Mouse (Mus musculus) spleen, adult 2 months (tissue): ENCODE measurements around the gene Fbrsl1. TPM values are rescaled to one million over a fixed set of nuclear protein-coding genes. Genes with fewer than 3 reads are reported as not detected.

Experiments
- DNase-seq, 2 experiments: peaks; one replicate each; pipeline versions ENCODE4 v3.0.0 to v3.0.0-alpha.2; 2012 to 2021; ENCODE audit warnings: low spot score in 2 of 2, low read depth in 1 of 2
- H3K27ac ChIP-seq: fragments of 200-500 bp; 2 replicates; pipeline ENCODE4 v1.5.1; 2012; ENCODE audit warnings: low read length, inconsistent platforms; ENCODE audit not compliant: insufficient read depth
- H3K27me3 ChIP-seq: fragments of 200-500 bp; 2 replicates; pipeline ENCODE4 v1.6.1; 2012; ENCODE audit warnings: mild to moderate bottlenecking, moderate library complexity, low read length, inconsistent platforms; ENCODE audit not compliant: control insufficient read depth, insufficient read depth
- H3K36me3 ChIP-seq: fragments of 200-500 bp; 2 replicates; pipeline ENCODE4 v1.6.1; 2012; ENCODE audit warnings: mild to moderate bottlenecking, low read length, inconsistent platforms; ENCODE audit not compliant: control insufficient read depth, insufficient read depth
- H3K4me1 ChIP-seq: fragments of 200-500 bp; 2 replicates; pipeline ENCODE4 v1.6.1; 2011; ENCODE audit warnings: inconsistent platforms; ENCODE audit not compliant: control insufficient read depth, insufficient read depth, insufficient read length
- H3K4me3 ChIP-seq: fragments of 200-500 bp; 2 replicates; pipeline ENCODE4 v1.5.1; 2011; ENCODE audit warnings: mild to moderate bottlenecking, inconsistent platforms; ENCODE audit not compliant: insufficient read depth, insufficient read length; ENCODE audit errors: extremely low read depth
- CTCF ChIP-seq: fragments of 200-500 bp; IDR thresholded peaks from 2 replicates; pipeline ENCODE4 v1.5.1; 2011; ENCODE audit warnings: mild to moderate bottlenecking, inconsistent platforms; ENCODE audit not compliant: insufficient read depth, insufficient read length, insufficient replicate concordance; ENCODE audit errors: extremely low read depth
- POLR2A ChIP-seq: fragments of 200-500 bp; IDR thresholded peaks from 2 replicates; pipeline ENCODE4 v1.6.1; 2011; ENCODE audit warnings: low read depth, low read length, inconsistent platforms
- WGBS: fragments of 180-500 bp; shearing (Covaris S2); methylation state at CpG from one replicate; pipeline ENCODE4 v1.1.7; 2018; 5-methylcytosine and 5-hydroxymethylcytosine counted together
- polyA plus RNA-seq: library from polyadenylated mRNA; depleted of rRNA; stranded (reverse); fragments of >200 nt; gene quantifications from 2 replicates; pipeline ENCODE4 v1.2.3, GENCODE M21; 2012; rRNA removed

Gene Fbrsl1
- polyA plus RNA-seq, 1 experiment, result 73.9 TPM

DNA sequence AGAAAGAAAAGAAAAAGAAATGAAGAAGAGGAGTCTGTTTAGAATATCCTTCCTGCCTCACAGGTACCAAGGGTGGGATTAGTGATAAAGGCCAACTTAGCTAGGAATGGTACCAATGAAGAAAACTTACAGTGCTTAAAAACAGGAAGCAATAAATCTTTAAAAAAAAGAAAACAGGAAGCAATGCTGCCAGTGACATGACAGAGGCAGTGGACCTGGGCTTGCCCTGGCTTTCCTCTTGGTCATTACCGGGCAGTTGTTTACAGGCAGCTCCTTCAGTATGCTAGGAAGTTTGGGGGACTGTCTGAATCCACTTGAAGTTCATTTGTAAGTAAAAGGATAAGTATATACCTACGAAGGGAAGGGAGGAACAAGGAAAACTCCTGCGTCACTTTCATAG lies 117.8 kb downstream of the Fbrsl1 start:
- Histone ChIP-seq H3K27ac (no peak overlapping the region), H3K27me3 (no peaks in the 10 kb centered on the region), H3K4me3 (no peak overlapping the region), H3K4me1 (no peaks in the 10 kb centered on the region), H3K36me3 (peaks cover 2% of the 10 kb centered on the region; the same call in 1 of the 2 replicates)
- no peak for DNase-seq
- WGBS, result 58% methylated on average over 3 of the region's 3 CpGs
- TF ChIP-seq POLR2A, result no peak
- no peak for TF ChIP-seq CTCF

DNA sequence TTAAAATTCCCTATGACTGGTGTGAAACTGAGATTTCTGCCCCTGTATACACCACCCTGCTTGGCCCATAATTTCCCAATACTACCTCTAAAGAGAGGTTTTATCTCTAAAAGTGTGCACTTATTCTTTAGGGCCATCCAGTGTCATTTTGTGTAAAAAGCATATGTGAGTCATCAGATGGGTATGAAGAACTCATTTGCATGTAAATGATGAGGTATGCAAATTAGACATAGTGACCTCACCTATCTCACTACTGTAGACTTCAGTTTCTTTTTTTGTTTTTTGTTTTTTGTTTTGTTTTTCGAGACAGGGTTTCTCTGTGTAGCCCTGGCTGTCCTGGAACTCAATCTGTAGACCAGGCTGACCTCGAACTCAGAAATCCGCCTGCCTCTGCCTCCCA lies 135.2 kb downstream of the Fbrsl1 start:
- TF ChIP-seq CTCF, result no peak
- no peak for TF ChIP-seq POLR2A
- peaks cover 5% of the 10 kb centered on the region; the same call in 1 of the 2 replicates for H3K36me3 ChIP-seq
- H3K27ac ChIP-seq, result no peak overlapping the region
- H3K4me3 ChIP-seq, result no peak overlapping the region
- no peaks in the 10 kb centered on the region for H3K27me3 ChIP-seq
- no peaks in the 10 kb centered on the region for H3K4me1 ChIP-seq
- WGBS, result 95% methylated on average over 3 of the region's 3 CpGs
- DNase-seq, result no peak

Other genes with a start within 250 kb of the Fbrsl1 start
- 10.0 and 12.0 TPM in 2 replicates for gene Ankle2, start 217.5 kb downstream of the Fbrsl1 start, polyA plus RNA-seq
- 14.9 and 15.8 TPM in 2 replicates for gene Pgam5, start 178.6 kb downstream of the Fbrsl1 start, polyA plus RNA-seq
- gene Pxmp2, start 162.3 kb downstream of the Fbrsl1 start, polyA plus RNA-seq, result 2.0 and 2.6 TPM in 2 replicates
- 5.6 and 7.0 TPM in 2 replicates for gene Pole, start 162.2 kb downstream of the Fbrsl1 start, polyA plus RNA-seq
- 0.33 and 0.41 TPM in 2 replicates for gene P2rx2, start 105.3 kb downstream of the Fbrsl1 start, polyA plus RNA-seq
- not detected in 2 replicates for gene Lrcol1, start 103.8 kb downstream of the Fbrsl1 start, polyA plus RNA-seq
- 1.3 TPM in 2 replicates for gene Galnt9, start 95.9 kb upstream of the Fbrsl1 start, polyA plus RNA-seq
- gene Noc4l, start 204.9 kb upstream of the Fbrsl1 start, polyA plus RNA-seq, result 57.6 and 82.0 TPM in 2 replicates
- 18.2 and 20.4 TPM in 2 replicates for gene Ddx51, start 204.9 kb upstream of the Fbrsl1 start, polyA plus RNA-seq